Mouse (Mus musculus): ENCODE results near the gene Smad3. TPM values are rescaled to one million over a fixed set of nuclear protein-coding genes. Genes with fewer than 3 reads are reported as not detected.

The Smad3 gene
- total RNA-seq, 2 experiments from 2014 or later = 12.6 to 16.7 TPM

GRCm38 (mm10) chr9:63703236-63703785 is 54.5 kb downstream of the Smad3 start:
- no peak for ATAC-seq (replicated peaks; ENCODE audit: poor library complexity)

- no peak for ATAC-seq (replicated peaks; ENCODE audit: poor library complexity)
These were observed 55.2 kb downstream of the Smad3 start for GRCm38 (mm10) chr9:63702502-63703013.

- ATAC-seq (replicated peaks; ENCODE audit: poor library complexity) = no peak
These were observed 55.9 kb downstream of the Smad3 start for GRCm38 (mm10) chr9:63701957-63702309.

- no peak for ATAC-seq (replicated peaks; ENCODE audit: poor library complexity)
These were observed 56.4 kb downstream of the Smad3 start for GRCm38 (mm10) chr9:63701258-63701956.

GRCm38 (mm10) chr9:63699145-63699544 is 58.6 kb downstream of the Smad3 start:
- no peak for ATAC-seq (replicated peaks; ENCODE audit: poor library complexity)

- no peak for ATAC-seq (replicated peaks; ENCODE audit: poor library complexity)
These were observed 59.3 kb downstream of the Smad3 start for GRCm38 (mm10) chr9:63698320-63699045.

GRCm38 (mm10) chr9:63697606-63698005 is 60.2 kb downstream of the Smad3 start:
- ATAC-seq (replicated peaks; ENCODE audit: poor library complexity) = peak; percentile 51

GRCm38 (mm10) chr9:63696463-63697105 is 61.2 kb downstream of the Smad3 start:
- ATAC-seq (replicated peaks; ENCODE audit: poor library complexity) = peak; percentile 62

- ATAC-seq (replicated peaks; ENCODE audit: poor library complexity) = no peak
These were observed 65.8 kb downstream of the Smad3 start for GRCm38 (mm10) chr9:63691960-63692359.

- peak; percentile 78 for ATAC-seq (replicated peaks; ENCODE audit: poor library complexity)
These were observed 67.3 kb downstream of the Smad3 start for GRCm38 (mm10) chr9:63690511-63690910.

GRCm38 (mm10) chr9:63687413-63688015 is 70.3 kb downstream of the Smad3 start:
- no peak for ATAC-seq (replicated peaks; ENCODE audit: poor library complexity)

- ATAC-seq (replicated peaks; ENCODE audit: poor library complexity) = no peak
These were observed 72.4 kb downstream of the Smad3 start for GRCm38 (mm10) chr9:63685352-63685751.

- peak; percentile 89 for ATAC-seq (replicated peaks; ENCODE audit: poor library complexity)
These were observed 73.5 kb downstream of the Smad3 start for GRCm38 (mm10) chr9:63684277-63684676.

GRCm38 (mm10) chr9:63682943-63683342 is 74.9 kb downstream of the Smad3 start:
- no peak for ATAC-seq (replicated peaks; ENCODE audit: poor library complexity)

GRCm38 (mm10) chr9:63682301-63682700 is 75.5 kb downstream of the Smad3 start:
- peak; percentile 40 for ATAC-seq (replicated peaks; ENCODE audit: poor library complexity)

- peak; percentile 86 for ATAC-seq (replicated peaks; ENCODE audit: poor library complexity)
These were observed 79.7 kb downstream of the Smad3 start for GRCm38 (mm10) chr9:63678076-63678475.

GRCm38 (mm10) chr9:63677621-63678020 is 80.2 kb downstream of the Smad3 start:
- no peak for ATAC-seq (replicated peaks; ENCODE audit: poor library complexity)

- ATAC-seq (replicated peaks; ENCODE audit: poor library complexity) = no peak
These were observed 83.2 kb downstream of the Smad3 start for GRCm38 (mm10) chr9:63674613-63675012.

- ATAC-seq (replicated peaks; ENCODE audit: poor library complexity) = no peak
These were observed 84.3 kb downstream of the Smad3 start for GRCm38 (mm10) chr9:63673494-63673805.

- ATAC-seq (replicated peaks; ENCODE audit: poor library complexity) = 0 out of 2 replicates have a peak, but pooled peaks have one; percentile 14
These were observed 84.8 kb downstream of the Smad3 start for GRCm38 (mm10) chr9:63672797-63673493.

Measured in megakaryocyte progenitor cell, adult 5-6 weeks (primary cell).